Mouse (Mus musculus) CH12.LX (cell line): Measurements from ENCODE around the gene Srebf2. TPM values are rescaled to one million over a fixed set of nuclear protein-coding genes. Genes with fewer than 3 reads are reported as not detected.

Experiments
- DNase-seq: peaks from one replicate; pipeline ENCODE4 v3.0.0-alpha.2; 2013; ENCODE audit errors: extremely low read depth
- H3K27ac ChIP-seq: 2 replicates; pipeline ENCODE4 v1.5.1; 2012; ENCODE audit warnings: low read depth, mild to moderate bottlenecking, control low read depth, moderate library complexity; ENCODE audit not compliant: insufficient read depth
- H3K27me3 ChIP-seq: replicated peaks from 2 replicates; pipeline ENCODE3; 2012; ENCODE audit warnings: inconsistent platforms
- H3K36me3 ChIP-seq, 2 experiments: replicated peaks in 1 of 2; 2 replicates each; pipeline versions ENCODE3 to v1.6.1; 2012; ENCODE audit warnings: inconsistent platforms in 1 of 2, low read length in 1 of 2, mild to moderate bottlenecking in 1 of 2, mixed read lengths in 1 of 2, moderate library complexity in 1 of 2; ENCODE audit not compliant: control insufficient read depth in 1 of 2, insufficient read depth in 1 of 2
- H3K4me1 ChIP-seq, 2 experiments: 2 replicates each; pipeline ENCODE4 v1.6.1; 2012; ENCODE audit warnings: inconsistent platforms in 1 of 2, moderate library complexity in 1 of 2; ENCODE audit not compliant: insufficient read depth in 2 of 2, control insufficient read depth in 1 of 2
- H3K4me2 ChIP-seq: 2 replicates; pipeline ENCODE4 v1.6.1; 2012; ENCODE audit warnings: low read depth, mild to moderate bottlenecking, control low read depth; ENCODE audit not compliant: poor library complexity, insufficient read depth, severe bottlenecking
- H3K4me3 ChIP-seq, 3 experiments: fragments of 150-350 bp in 1 of 3; sonication (generic) in 1 of 3; replicated peaks in 1 of 3; 2 replicates each; pipeline versions ENCODE3 to v1.5.1; 2011 to 2012; ENCODE audit warnings: low read depth in 2 of 3, low read length in 2 of 3, mild to moderate bottlenecking in 2 of 3, moderate library complexity in 2 of 3, control low read depth in 1 of 3, improper control_type of control experiment in 1 of 3, inconsistent platforms in 1 of 3, mixed read lengths in 1 of 3; ENCODE audit not compliant: poor library complexity in 1 of 3
- H3K79me2 ChIP-seq: replicated peaks from 2 replicates; pipeline ENCODE4 v1.6.1; 2012; ENCODE audit warnings: mild to moderate bottlenecking, moderate library complexity; ENCODE audit not compliant: control insufficient read depth, poor library complexity, insufficient read depth, severe bottlenecking; ENCODE audit errors: extremely low read depth
- H3K9ac ChIP-seq: 2 replicates; pipeline ENCODE4 v1.6.1; 2012; ENCODE audit warnings: low read depth, mild to moderate bottlenecking, control low read depth, moderate library complexity; ENCODE audit not compliant: insufficient read depth
- H3K9me3 ChIP-seq: replicated peaks from 2 replicates; pipeline ENCODE3; 2012; ENCODE audit warnings: low read length, inconsistent platforms, mixed read lengths
- CHD1 ChIP-seq: IDR thresholded peaks from 2 replicates; pipeline ENCODE4 v1.6.1; 2012; ENCODE audit warnings: low read depth, low read length, improper control_type of control experiment, inconsistent platforms
- CTCF ChIP-seq, 2 experiments: IDR thresholded peaks in 1 of 2; conservative IDR thresholded peaks in 1 of 2; 2 replicates each; pipeline ENCODE4 v1.5.1; 2011 to 2012; ENCODE audit warnings: low read depth in 2 of 2, low read length in 2 of 2, improper control_type of control experiment in 1 of 2, inconsistent platforms in 1 of 2, mild to moderate bottlenecking in 1 of 2, moderate library complexity in 1 of 2
- E2F4 ChIP-seq: IDR thresholded peaks from 2 replicates; pipeline ENCODE4 v1.6.1; 2011; ENCODE audit warnings: low read depth, low read length, improper control_type of control experiment; ENCODE audit not compliant: insufficient replicate concordance
- ELF1 ChIP-seq: IDR thresholded peaks from 2 replicates; pipeline ENCODE4 v1.6.1; 2014; ENCODE audit warnings: low read depth, mild to moderate bottlenecking, inconsistent platforms, low read length, improper control_type of control experiment
- EP300 ChIP-seq: IDR thresholded peaks from 2 replicates; pipeline ENCODE4 v1.6.1; 2011; ENCODE audit warnings: low read length, improper control_type of control experiment
- IRF4 ChIP-seq: IDR thresholded peaks from 2 replicates; pipeline ENCODE4 v1.6.1; 2014; ENCODE audit warnings: low read depth, mild to moderate bottlenecking, inconsistent platforms, low read length, improper control_type of control experiment
- MAX ChIP-seq: IDR thresholded peaks from 2 replicates; pipeline ENCODE4 v1.6.1; 2011; ENCODE audit warnings: low read length, improper control_type of control experiment
- MYC ChIP-seq: IDR thresholded peaks from 2 replicates; pipeline ENCODE4 v1.6.1; 2011; ENCODE audit warnings: low read depth, mild to moderate bottlenecking, improper control_type of control experiment, low read length
- POLR2AphosphoS2 ChIP-seq: IDR thresholded peaks from 2 replicates; pipeline ENCODE4 v1.6.1; 2011; ENCODE audit warnings: low read depth, low read length, improper control_type of control experiment
- RAD21 ChIP-seq: IDR thresholded peaks from 2 replicates; pipeline ENCODE4 v1.6.1; 2011; ENCODE audit warnings: low read depth, mild to moderate bottlenecking, low read length, improper control_type of control experiment, moderate library complexity
- RCOR1 ChIP-seq: conservative IDR thresholded peaks from 2 replicates; pipeline ENCODE4 v1.6.1; 2012; ENCODE audit warnings: low read depth, mild to moderate bottlenecking, inconsistent platforms, low read length, improper control_type of control experiment
- SMC3 ChIP-seq: IDR thresholded peaks from 2 replicates; pipeline ENCODE4 v1.6.1; 2011; ENCODE audit warnings: low read depth, low read length, improper control_type of control experiment
- TCF12 ChIP-seq: IDR thresholded peaks from 2 replicates; pipeline ENCODE4 v1.6.1; 2014; ENCODE audit warnings: low read depth, mild to moderate bottlenecking, inconsistent platforms, low read length, improper control_type of control experiment
- ZMIZ1 ChIP-seq: IDR thresholded peaks from 2 replicates; pipeline ENCODE4 v1.6.1; 2012; ENCODE audit warnings: low read depth, mild to moderate bottlenecking, inconsistent platforms, low read length, improper control_type of control experiment
- dilution Hi-C: fragments of 300-500 bp; cut with MboI; formaldehyde crosslinking; loops from 2 replicates; pipeline ENCODE4 v1.14.3; 2020; ENCODE audit warnings: low sequenced_read_pairs; ENCODE audit not compliant: extremely low pct_unique_long_range_greater_than_20kb, extremely low pct_ligation_motif_present
- in situ Hi-C: fragments of 300-500 bp; cut with MboI; formaldehyde crosslinking; loops from 3 replicates; pipeline ENCODE4 v1.14.3; 2019; ENCODE audit warnings: low sequenced_read_pairs, low pct_ligation_motif_present, low pct_unique_long_range_greater_than_20kb, mixed read lengths
- polyA plus RNA-seq: library from polyadenylated mRNA; unstranded; fragments of >175 nt; gene quantifications from 2 replicates; pipeline ENCODE4 v1.2.1, GENCODE M21; 2012; ENCODE audit warnings: low read depth; ENCODE audit not compliant: insufficient read length
- total RNA-seq, 2 experiments: library from RNA; depleted of rRNA; stranded (reverse); fragments of 300-350 nt in 1 of 2; fragments of >200 nt in 1 of 2; gene quantifications; 2 replicates each; pipeline ENCODE4 v1.2.3; 2012 to 2014

Gene Srebf2
- total and polyA plus RNA-seq, 3 experiments = 94.3 to 253 (median 159) TPM

DNA sequence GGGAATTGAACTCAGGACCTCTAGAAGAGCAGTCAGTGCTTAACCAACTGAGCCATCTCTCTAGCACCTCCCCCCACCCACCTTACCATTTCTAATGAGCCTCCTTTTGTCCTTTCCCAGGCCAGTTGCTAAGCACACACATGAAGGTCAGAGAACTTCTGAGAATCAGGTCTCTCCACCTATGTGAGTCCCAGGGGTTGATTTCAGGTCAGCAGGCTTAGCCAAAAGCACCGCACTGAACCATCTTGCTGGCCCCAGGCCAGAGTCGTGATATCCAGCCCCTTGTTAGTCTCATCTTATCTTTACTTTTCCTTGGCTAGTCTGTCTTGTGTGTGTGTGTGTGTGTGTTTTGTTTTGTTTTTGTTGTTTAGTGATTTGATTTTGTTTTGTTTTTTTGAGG lies 1.6 kb upstream of the Srebf2 start:
- TF ChIP-seq CTCF (conservative IDR thresholded peaks at IDR 0.05 in 1 of 2, IDR thresholded peaks at IDR 0.05 in 1 of 2; ENCODE audit: low read depth in 2 of 2, low read length in 2 of 2) (no peak), SMC3 (peak; percentile 5; the same call in 1 of the 2 replicates)
- Histone ChIP-seq H3K27me3 (no peaks in the 10 kb centered on the region), H3K4me1 (peaks cover 5 to 44% of the 10 kb centered on the region in 2 experiments), H3K4me2 (no peak overlapping the region), H3K9me3 (no peaks in the 10 kb centered on the region), H3K36me3 (peaks cover 13 to 37% of the 10 kb centered on the region in 2 experiments), H3K4me3 (no peak overlapping the region), H3K9ac (no peak overlapping the region), H3K79me2 (peaks cover 31% of the 10 kb centered on the region), H3K27ac (peak overlapping the region; percentile 36)
- dilution Hi-C loops (no loop called here), in situ Hi-C loops (loop anchor here (10.0 kb wide), 1 partner anchor 69 kb away; the partner anchor contains the start of gene Shisa8)
- no peak for DNase-seq

DNA sequence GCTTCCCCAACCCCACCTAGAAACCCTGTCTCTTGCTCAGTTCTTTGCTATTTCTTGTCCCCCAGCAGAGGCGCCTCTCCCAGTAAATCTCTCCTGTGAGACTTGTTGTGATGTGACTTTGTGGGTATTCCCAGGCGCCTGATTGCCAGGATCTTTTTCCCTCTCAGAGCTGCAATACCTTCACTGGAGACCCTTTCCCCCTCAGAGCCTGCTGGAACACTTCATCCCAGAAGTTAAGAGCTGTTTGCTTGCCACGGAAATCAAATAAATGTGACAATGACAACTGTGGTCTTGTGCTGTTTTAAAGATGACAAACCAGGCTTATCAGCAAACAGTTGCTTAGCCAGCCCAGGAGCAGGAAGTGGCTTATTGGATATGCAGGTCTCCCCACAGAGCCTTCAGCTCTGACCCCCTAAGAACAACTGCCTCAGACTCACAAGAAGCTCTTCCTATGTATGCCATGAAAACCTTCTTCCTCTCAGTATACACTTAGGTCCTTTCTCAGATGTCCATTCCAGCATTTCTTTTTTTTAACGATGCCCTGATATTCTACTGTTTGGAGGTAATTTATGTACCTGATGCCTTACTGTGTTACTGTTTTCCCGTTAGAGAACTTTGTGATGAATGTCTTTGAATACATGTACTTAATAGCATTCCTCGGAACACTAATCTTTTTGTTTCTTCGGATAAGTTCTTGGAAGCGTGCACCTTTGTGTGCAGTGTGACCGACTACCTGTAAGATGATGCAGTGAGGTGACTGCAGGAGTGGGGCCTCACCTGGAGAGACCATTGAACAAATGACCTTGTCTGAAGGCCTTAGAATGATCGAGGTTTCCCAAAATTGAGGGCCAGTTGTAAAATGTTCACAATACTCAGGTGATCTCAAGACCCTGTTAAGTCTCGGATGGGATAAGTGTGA lies 871 bp upstream of the Srebf2 start:
- H3K9ac ChIP-seq = peak overlapping the region; percentile 58
- H3K9me3 ChIP-seq = no peaks in the 10 kb centered on the region
- peaks cover 8 to 34% of the 10 kb centered on the region in 2 experiments for H3K36me3 ChIP-seq
- peak overlapping the region; percentile 88 for H3K27ac ChIP-seq
- no peaks in the 10 kb centered on the region for H3K27me3 ChIP-seq
- H3K79me2 ChIP-seq = peaks cover 38% of the 10 kb centered on the region
- TF ChIP-seq SMC3 (no peak), ZMIZ1 (peak; percentile 23; the same call in 1 of the 2 replicates), CHD1 (no peak), TCF12 (0 out of 2 replicates have a peak, but pooled peaks have one; percentile 12), MYC (no peak), RAD21 (no peak), POLR2AphosphoS2 (peak; percentile 9; the same call in 1 of the 2 replicates), ELF1 (0 out of 2 replicates have a peak, but pooled peaks have one; percentile 41), E2F4 (no peak), IRF4 (no peak), MAX (no peak), RCOR1 (0 out of 2 replicates have a peak, but pooled peaks have one; percentile 30), EP300 (no peak)
- H3K4me2 ChIP-seq = peak overlapping the region; percentile 52; the same call in 1 of the 2 replicates
- peaks cover 7 to 49% of the 10 kb centered on the region in 2 experiments for H3K4me1 ChIP-seq
- DNase-seq = no peak
- dilution Hi-C loops = no loop called here
- peak overlapping the region; percentile 49 to 80 (median 57) for H3K4me3 ChIP-seq
- in situ Hi-C loops = loop anchor here (10.0 kb wide), 1 partner anchor 69 kb away; the partner anchor contains the start of gene Shisa8
